Mouse (Mus musculus): Measurements from ENCODE around the gene Myoz1.

DNA sequence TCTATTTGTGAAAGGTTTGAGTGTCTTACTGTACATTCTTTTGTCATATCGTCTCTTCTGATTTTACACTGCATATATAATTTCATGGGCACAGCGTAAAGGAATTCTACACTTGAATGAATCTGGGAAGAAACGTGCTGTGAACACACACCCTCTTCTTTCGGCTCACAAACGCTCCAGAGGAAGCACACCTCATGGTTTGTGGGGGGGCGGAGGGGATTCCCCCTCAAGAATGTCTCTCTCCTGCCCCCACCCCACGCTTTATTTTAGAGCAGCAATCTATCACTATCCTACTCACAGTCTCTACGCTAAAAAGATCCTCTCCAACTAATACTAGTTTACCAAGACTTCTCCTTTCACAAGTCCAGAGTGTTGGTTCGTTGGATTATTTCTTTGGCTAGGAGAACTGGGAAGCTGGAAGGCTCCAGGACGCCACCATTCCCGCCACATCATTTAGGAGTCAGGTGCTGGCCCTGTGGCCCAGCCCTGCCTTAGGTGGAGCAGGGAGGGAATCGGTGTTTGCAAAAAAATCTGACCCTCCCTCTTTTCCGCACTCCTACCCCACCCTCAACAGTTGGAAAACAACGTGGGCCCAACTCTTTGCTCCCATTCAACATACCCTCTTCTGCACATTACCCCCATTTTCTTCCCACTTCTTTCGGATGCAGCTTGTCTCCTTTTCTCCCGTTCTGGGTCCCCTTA is 16.3 kb downstream of the Myoz1 start:
- TF ChIP-seq USF1 (IDR thresholded peaks at IDR 0.05; ENCODE audit: low read depth, low read length) (no peak), CTCF (conservative IDR thresholded peaks at IDR 0.05 in 1 of 2, IDR thresholded peaks at IDR 0.05 in 1 of 2; ENCODE audit: low read depth in 2 of 2, low read length in 2 of 2) (no peak), ZNF384 (IDR thresholded peaks at IDR 0.05; ENCODE audit: low read depth, low read length) (no peak; the same call in 1 of the 2 replicates), EP300 (IDR thresholded peaks at IDR 0.05; ENCODE audit: low read length) (no peak), BHLHE40 (IDR thresholded peaks at IDR 0.05; ENCODE audit: low read depth, low read length) (peak; percentile 91), MAX (IDR thresholded peaks at IDR 0.05; ENCODE audit: low read length) (peak; percentile 86), E2F4 (IDR thresholded peaks at IDR 0.05; ENCODE audit: insufficient replicate concordance, low read depth, low read length) (no peak), TBP (conservative IDR thresholded peaks at IDR 0.05; ENCODE audit: low read depth, low read length) (0 out of 2 replicates have a peak, but pooled peaks have one; percentile 30), GABPA (IDR thresholded peaks at IDR 0.05; ENCODE audit: insufficient replicate concordance, low read depth, low read length) (no peak), NRF1 (IDR thresholded peaks at IDR 0.05; ENCODE audit: low read depth, low read length) (no peak), MXI1 (IDR thresholded peaks at IDR 0.05; ENCODE audit: low read depth, low read length) (peak; percentile 81; the same call in 1 of the 2 replicates)
